Mouse (Mus musculus) layer of hippocampus, adult 9-10 months (tissue): ENCODE measurements at regions not wholly inside any gene's neighbourhood (a gene's known extent, or its start where the extent isn't known, plus 50 kb on each side); places are given as distances from the start of the nearest gene placed in this dataset.
A peak's percentile ranks its signal among the peaks of the same experiment; 100 is the strongest.

ENCODE experiments used
- DNase-seq: peaks from one replicate; pipeline ENCODE4 v3.0.0; 2022; ENCODE audit warnings: low spot score

DNA sequence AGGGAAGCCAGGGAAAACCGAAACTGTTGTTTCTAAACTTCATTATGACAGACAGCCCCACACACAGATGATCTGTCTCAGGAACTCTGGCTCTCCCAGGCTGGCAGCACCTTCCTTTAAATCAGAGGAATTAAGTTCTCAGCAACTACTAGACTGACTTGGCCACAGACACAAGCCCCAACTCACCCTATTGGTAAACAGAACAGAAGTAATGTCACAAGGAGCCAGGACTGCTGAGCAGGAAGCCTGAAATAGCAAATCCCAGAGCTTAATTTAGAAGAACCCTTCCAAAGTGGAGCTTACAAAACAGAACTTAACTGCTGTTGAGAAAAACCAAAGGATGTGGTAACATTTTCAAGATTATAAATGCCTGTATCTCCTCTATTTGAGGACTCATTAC, 174.8 kb downstream of the Nfkbiz start:
- DNase-seq, result peak; percentile 25

DNA sequence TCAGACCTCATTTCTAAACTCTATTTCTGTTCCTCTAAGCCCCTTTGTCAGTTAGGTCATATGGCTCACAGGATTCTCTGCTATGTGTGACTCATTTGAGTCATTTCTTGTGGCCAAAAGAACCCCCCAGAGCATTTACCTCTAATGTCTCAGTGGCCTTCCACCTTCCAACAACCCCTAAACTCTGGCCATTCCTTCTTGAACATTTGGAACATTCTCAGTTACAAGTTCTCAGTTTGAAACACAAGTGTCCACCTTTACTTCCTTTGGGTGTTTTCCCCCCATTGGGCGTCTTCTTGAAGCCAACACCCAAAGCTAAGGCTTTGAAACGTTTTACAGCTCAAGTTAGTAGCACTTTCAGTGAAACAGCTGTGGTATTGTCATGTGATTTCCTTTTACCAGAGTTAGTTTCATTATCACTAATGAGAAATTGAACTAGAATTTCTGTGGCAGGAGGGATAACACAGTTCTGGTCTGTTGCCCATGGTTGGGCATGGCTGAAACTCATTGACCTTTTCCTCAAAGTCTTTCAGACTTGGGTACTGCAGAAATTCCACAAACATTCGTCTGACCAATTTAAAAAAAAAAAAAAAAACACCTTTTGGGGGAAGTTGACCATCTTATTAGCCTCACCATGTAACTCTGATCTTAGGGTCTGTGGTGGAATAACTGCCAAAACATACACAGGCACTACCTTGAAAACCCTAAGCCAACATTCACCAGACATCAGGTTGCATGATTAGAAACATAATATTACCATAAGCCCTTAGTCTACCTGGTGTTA, 201.8 kb downstream of the Nfkbiz start:
- no peak for DNase-seq

DNA sequence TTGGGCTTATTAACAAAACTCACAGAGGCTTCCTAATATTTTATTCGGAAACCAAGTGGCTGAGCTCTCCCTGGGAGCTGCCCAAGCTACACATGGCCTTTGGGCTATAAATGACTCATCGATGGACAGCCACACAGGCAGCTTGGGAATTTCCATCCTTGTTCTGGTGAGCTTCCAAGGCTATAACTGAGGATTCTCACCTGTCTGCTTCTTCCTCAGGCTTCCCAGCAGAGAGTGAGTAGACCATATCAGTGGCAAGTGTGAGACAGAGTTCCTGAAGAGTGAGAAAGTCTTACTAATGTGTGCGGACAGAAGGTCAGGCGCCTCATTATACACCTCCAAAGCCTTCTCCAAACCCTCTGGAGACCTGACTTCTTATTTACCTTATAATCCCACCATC, 202.5 kb downstream of the Nfkbiz start:
- DNase-seq, result no peak

DNA sequence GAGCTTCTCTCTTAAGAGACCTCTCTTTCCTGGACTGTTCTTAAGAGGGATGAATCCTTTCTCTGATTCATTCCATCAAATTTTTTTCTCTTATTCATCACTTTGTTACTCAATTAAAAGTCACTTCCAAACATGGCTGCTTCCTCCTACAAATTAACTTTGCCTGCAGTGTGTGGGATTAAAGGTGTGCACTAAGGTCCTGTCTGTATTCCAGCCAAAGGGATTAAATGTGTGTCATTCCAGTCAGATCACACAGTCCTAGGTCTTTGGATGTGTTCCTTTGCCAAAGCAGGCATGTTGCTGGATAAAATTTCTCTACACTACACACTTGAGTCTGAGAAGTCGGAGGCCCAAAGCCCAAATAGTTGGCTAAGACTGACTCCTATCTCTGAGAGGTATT, 204.0 kb downstream of the Nfkbiz start:
- no peak for DNase-seq

DNA sequence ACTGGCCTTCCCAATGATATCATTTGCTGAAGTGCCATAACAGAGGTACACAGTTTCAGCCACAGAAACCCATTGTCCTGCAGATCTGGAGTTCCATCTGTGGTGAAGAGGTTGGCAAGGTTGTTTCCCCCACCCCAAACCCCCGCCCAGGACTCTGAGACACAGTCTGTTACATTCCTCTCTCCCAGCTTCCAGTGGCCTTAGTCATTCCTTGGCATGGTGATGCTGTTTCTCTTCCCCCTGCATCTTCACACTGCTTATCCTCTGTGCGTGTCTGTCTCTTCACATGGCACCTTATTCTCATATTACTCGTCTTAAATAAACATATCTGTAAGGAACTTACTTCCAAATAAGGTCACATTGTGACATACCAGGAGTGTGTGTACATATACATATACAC, 206.5 kb downstream of the Nfkbiz start:
- DNase-seq, result no peak

DNA sequence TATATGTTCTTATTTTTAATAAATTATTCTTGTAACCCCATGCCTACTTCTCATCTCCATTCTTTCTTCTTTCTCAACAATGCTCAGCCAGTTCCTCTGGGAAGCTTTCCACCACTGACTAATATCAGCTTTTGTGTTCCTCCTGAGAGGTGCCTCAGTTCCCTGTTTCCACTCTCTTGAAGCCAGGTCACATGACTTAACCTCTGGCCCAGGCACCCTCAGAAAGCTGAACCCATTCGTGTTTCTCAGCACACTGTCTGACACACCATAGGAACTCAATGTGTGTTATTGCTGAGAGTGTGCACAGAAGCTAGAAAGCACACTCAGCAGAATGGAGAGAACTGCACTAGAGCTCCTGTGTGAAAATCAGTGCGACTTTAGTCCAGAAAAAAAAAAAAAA, 207.1 kb downstream of the Nfkbiz start:
- DNase-seq, result no peak

DNA sequence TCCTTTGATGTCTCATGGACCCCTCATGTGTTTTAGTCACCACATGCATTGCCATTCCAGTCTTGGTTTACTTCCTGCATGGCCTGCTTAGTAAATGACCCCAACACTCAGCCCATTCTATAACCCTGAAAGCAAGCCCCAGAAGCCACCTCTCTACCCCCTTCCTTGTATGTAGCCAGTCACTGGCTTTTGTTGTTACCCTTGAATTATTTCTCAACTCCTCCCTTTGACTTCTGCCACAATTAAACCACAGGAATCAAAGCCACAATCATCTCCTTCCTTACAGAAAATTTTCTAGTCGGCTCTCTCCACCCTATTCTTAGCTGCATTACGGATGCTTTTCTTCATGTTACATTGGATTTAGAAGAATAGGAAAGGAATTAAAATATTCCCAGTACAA, 207.7 kb downstream of the Nfkbiz start:
- no peak for DNase-seq

DNA sequence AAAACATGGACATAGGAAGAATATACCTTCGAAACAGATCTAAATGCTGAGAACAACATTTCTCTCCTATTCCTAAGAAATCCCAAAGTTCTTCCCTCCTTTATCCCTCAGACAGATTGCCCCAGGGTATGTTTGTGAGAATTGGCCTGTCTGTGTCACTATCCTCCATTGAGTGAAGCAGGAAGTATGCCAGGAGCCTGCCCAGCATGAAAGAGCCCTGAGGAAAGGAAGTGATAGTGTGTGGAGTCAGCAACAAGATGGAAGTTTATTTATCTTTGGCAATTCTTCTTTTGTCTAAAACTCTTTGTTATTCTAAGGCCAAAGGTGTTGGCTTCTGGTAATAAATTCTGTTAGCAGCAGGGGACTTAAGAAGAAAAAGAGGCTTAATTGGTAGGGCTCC, 211.2 kb downstream of the Nfkbiz start:
- no peak for DNase-seq

DNA sequence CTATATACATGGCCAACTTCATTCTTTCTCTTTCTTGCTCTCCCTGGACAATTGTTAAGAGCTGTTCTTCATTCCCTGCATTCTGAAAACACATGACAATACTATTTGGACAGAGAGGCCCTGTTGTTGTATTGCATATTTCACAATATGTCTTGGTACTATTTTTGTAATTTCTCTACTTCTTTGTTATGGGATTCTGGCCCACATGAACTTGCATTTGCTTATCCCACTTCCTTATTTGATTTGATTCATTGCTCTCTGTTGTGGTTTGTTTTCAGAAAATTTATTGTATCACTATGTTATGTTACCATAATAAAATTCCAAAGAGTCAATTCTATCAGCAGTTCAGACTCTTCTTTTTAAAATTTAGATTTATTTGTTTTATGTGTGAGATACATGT, 215.3 kb downstream of the Nfkbiz start:
- DNase-seq, result no peak

DNA sequence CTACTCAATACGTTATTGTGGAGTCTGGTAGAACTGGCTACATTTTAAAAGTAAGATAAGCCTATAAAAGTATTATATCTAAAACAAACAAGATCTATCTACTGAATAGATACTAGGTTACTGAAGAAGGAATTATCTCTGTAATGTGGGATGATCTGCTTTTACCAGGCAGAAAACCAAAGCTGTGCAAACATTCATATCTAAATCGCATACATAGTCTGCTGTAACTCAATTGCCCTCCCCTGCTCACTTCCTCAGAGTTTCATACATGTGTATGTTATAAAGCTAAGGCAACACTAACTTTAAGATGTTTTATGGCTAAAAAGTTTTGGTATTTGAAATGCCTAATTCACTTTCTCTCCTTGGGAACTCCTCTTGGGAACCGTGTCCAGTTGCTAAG, 219.0 kb downstream of the Nfkbiz start:
- no peak for DNase-seq

DNA sequence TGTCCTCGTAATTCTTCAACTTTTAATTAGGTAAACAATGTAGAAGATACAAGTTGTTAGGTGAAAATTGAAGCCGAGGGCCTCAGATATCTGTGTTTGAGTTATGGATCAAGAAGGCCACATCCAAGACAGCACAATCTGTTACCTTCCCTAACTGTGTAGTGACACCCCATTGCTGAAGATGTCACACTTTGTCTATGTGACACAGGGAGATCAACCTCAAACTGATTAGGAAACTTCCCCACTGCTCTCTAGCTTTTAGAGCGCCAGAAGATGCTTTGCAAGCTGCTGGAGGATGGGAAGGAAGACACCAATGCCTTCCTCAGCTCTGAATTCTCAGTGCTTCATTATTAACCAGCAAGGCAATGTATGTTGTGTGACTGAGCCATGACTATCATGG, 220.7 kb downstream of the Nfkbiz start:
- DNase-seq, result no peak

DNA sequence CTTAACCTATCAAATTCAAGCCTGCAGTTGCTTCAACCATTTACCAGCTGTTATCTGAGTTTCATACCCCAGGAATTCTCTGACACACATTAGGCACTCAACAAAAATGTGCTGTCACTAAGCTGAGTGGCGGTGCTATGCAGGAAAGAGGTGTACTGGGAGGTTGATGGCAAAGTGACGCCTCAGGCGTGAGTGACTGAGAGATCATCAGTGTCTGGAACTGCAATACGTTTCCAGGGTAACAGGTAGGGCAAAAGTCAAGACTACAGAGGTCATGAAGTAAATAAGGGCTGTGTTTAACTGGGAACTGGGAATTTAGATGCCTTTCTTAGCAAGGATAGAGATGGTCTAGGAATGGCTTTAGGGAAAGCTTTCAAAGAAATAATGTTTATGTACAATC, 221.2 kb downstream of the Nfkbiz start:
- DNase-seq, result no peak

DNA sequence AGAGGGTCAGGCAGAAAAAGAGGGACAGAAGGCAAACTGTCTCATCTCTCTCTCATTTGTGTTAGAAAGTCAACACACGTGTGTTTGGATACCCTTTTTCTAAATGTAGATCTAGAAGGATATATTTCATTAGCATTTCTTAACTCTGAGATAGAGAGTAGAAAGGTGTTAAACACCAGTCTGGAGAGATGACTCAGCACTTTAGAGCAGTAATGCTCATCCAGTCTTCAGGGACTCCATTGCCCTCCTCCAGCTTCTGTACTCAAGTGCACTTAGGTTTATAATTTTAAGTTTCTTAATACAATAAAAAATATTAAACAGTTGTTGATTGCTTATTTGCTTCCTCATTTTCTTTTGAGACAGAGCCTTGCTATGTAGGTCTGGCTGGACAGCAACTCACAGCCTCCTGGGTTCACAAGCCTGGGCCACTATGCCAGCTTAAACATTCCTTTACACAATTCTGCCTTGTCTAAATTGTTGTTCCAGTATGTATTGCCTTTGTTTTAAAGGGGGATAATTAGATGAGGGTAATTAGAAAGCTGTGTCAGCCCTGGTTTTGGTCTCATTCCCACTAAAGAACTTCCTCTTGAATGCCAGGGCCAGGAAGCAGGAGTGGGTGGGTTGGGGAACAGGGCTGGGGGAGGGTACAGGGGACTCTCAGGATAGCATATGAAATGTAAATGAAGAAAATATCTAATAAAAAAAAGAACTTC, 222.1 kb downstream of the Nfkbiz start:
- DNase-seq, result no peak

DNA sequence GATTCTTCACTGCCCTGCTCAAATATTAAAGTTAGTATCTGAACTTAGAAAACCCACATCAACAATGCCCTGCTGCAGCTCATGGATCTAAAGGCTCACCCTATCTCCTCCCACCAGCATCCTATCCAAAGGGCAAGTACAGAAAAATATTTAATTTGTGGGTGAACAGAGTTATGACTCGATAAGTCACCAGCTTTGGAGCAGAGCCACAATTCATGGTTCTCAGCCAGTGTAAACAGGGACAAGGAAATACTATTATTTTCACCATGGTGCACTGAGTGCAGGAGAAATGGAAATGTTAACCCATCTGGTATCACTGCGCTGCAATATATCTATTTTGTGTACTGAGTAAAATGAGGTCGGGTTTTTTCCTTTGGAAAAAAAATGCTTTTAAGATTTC, 225.8 kb downstream of the Nfkbiz start:
- DNase-seq, result no peak

DNA sequence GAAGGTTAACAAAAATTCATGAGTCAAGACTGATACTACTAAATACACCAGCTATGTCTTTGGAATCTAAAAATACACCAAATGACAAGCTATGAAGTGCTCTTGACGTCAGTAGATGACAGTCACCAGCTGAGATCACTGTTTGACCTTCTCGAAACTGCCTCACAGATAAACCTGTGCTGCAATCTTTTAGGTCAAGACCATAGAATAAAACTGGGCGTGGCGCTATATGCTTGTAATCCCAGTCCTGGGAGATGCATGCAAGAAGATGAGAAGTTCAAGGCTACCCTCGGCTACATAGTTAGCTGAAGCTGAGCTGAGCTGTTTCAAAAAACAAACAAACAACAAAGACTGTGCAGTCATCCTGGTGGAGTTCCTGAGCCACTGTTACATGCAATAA, 226.7 kb downstream of the Nfkbiz start:
- DNase-seq, result no peak

DNA sequence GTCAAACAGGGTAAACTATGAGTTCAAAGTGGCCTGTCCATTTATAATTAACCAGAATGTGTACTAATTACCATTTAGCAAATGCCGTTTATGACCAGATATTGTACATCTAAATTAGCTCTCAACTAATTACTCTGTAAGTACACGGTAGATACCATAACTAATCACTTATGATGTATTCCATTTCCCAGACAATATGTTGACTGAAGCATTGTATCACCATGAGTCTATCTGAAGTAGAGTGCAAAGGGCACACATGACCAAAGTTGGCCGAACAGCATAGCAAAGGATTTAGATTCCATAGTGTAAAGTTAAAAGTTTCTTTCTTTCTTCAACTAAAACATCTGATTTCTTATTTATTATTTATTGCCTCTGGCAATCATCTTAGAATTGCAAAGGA, 227.5 kb downstream of the Nfkbiz start:
- no peak for DNase-seq

DNA sequence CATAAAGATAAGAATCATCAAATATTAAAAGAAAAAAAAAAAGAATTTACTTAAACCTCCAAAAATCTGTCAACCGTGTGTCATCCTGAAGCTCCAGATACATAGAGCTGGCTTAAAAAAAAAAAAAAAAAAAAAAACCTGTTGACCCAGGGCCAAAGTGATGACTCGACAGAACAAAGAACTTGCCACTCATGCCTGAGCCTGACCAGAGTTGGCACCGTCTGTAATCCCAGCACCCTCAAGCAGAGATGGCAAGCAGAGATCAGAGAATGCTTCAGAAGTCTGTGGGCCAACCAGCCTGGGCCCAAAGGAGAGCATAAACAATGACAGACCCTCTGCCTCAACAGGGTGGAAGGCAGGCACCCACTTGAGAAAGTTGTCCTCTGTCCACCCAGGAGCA, 230.3 kb downstream of the Nfkbiz start:
- DNase-seq, result no peak

DNA sequence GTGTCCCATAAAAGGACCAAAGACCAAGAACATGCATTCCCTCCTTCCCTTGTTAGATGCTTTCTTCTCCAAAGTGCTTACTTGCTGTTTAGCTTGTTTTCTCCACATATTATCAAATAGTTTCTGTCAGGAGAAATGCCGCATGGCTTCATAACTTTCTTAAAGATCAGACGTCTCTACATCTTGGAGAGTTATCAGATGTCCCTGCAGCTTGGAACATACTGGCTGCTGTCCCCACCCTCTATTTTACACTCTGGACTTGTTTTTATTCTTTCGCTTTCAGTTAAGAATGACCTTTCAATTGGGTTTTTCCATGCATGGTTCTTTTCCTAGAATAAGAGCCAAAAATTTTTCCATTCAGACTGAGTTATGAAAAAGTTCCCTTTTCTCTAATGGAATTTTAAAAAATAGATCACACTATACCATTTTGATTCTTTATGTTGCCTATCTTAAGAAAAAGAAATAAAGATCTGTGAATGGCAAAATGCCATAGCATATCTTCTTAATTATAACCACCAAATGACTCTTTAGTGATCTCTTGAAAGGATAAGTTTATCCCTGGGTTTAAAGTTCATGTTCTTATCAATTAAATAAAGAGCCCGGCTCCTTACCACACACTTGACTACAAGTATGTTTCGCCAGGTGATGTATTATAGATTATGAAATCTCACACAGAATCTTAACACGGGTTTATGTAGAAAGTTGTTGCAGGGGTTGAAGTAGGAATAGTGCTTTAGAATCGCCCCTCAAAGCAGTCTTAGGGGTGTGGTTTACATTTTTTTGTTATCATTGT, 232.1 kb downstream of the Nfkbiz start:
- DNase-seq, result no peak

DNA sequence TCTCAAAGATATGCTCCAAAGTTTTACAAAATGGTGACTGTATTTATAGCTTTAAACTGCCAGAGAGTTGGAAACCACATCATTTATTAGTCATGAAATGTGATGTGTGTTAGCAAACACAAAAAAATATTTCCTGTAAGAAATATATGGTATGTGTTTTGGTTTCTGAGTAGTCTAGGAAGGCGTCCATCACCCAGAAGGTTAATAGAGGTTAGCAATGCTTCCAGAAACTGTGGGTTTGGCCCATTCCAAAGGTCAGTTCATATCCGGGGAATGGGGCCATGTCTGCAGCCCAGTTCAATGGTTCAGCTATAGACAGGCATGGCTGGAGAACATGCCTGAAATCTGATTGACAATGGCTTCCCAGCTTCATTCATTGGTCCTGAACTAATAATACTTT, 235.1 kb downstream of the Nfkbiz start:
- no peak for DNase-seq

DNA sequence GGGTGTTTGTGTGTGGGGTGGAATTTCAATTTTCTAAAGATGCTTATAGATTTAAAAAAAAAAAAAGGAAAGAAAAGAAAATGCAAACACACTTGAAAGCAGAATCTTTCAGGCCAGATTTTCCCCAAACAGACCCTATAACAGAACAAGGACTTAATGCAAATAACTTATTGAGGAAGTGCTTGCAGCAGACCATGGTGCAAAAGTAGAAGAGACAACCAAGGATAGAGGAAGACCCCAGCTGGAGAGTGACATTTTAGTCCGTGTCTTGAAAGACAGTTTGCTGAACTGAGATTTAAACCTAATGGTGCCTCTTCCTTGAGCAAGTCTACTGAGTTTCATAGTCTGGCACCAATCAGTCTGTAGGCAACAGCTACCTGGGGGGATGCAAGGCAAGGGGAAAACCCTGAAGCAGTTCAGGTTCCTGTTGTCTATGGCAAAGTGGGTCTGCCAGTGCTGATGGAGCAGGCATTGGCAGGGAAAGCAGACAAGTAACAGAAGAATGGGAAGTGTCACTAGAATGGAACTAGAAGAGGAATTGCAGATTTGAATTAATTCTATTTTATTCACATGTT, 249.2 kb downstream of the Nfkbiz start:
- DNase-seq, result no peak

DNA sequence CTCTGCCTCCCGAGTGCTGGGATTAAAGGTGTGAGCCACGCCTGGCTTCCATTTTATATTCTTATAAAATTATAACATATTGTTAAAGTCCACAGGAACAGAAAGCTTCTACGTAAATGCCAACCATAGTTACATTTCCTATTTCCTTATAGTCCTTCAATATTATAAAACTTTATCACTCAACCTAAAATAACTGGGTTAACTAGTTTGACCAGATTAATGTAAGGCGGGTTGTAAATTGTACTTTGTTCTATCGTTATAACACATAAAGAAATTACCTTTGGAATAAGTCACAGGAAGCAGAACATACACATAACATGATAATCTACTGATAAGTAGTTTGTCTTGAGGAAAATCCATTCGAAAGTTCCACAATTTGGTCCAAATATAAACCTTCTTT, 251.6 kb downstream of the Nfkbiz start:
- no peak for DNase-seq

DNA sequence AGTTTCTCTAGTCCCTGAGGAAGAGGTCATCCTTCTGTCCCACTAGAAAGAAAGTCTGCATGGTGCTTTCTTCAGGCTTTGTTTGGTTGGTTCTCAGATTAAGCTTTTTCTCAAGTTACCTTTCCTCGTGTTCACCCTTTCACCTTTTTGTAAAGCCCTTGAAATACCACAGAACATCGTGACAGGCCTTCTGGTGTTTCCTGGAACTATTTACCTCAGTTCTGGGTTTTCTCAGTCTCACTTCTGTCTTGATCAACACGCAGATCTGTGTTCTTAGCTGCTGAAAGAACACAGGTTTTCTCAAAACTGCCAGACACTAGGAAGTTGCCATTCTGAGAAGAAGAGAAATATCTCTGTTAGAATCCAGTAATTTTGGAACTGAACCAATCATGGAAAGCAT, 255.8 kb downstream of the Nfkbiz start:
- no peak for DNase-seq

DNA sequence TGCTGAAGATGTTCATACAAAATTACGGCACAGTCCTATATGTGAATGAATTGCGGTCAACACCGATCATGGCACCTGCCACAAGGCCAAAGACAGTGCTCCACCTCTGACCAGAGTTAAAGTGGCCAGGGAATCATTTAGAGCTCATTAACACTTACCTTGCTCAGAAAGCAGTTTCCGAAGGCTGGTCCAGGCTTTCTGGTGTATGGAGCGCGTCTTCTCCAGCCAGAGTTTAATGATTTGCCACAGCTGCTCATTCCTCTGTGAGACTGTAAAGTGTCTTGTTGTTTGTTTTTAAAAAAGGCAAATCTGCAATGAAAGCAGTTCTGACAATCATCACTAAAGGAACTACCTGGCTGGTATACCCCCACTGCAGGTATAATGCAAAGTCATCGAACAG, 256.7 kb downstream of the Nfkbiz start:
- no peak for DNase-seq
